Mouse (Mus musculus): ENCODE results near the gene Cpz. TPM values are rescaled to one million over a fixed set of nuclear protein-coding genes. Genes with fewer than 3 reads are reported as not detected.

The Cpz gene
- polyA plus RNA-seq, 1 experiment = not detected

GRCm38 (mm10) chr5:35536271-35536670 lies 10.8 kb upstream of the Cpz start:
- peaks cover 10% of the 10 kb centered on the region for H3K9me3 ChIP-seq
- H3K27me3 ChIP-seq (replicated peaks) = peaks cover 52% of the 10 kb centered on the region
- H3K4me3 ChIP-seq (replicated peaks) = no peak overlapping the region
- no peaks in the 10 kb centered on the region for H3K36me3 ChIP-seq (replicated peaks; ENCODE audit: low read length)
- no peaks in the 10 kb centered on the region for H3K4me1 ChIP-seq
- TF ChIP-seq GATA1 (IDR thresholded peaks at IDR 0.05; ENCODE audit: borderline replicate concordance, low read length) (no peak), FLI1 (IDR thresholded peaks at IDR 0.05; ENCODE audit: low read length) (no peak)

GRCm38 (mm10) chr5:35531586-35531985 lies 6.1 kb upstream of the Cpz start:
- Histone ChIP-seq H3K4me1 (peaks cover 4% of the 10 kb centered on the region; the same call in 1 of the 2 replicates), H3K36me3 (replicated peaks; ENCODE audit: low read length) (no peaks in the 10 kb centered on the region), H3K27me3 (replicated peaks) (peaks cover 65% of the 10 kb centered on the region), H3K9me3 (peaks cover 10% of the 10 kb centered on the region), H3K4me3 (replicated peaks) (no peak overlapping the region)
- TF ChIP-seq GATA1 (IDR thresholded peaks at IDR 0.05; ENCODE audit: borderline replicate concordance, low read length) (no peak), FLI1 (IDR thresholded peaks at IDR 0.05; ENCODE audit: low read length) (no peak)

- TF ChIP-seq FLI1 (IDR thresholded peaks at IDR 0.05; ENCODE audit: low read length) = no peak
- no peak for TF ChIP-seq GATA1 (IDR thresholded peaks at IDR 0.05; ENCODE audit: borderline replicate concordance, low read length)
- Histone ChIP-seq H3K36me3 (replicated peaks; ENCODE audit: low read length) (no peaks in the 10 kb centered on the region), H3K4me1 (peaks cover 7% of the 10 kb centered on the region), H3K27me3 (replicated peaks) (peaks cover 67% of the 10 kb centered on the region), H3K4me3 (replicated peaks) (no peak overlapping the region), H3K9me3 (no peaks in the 10 kb centered on the region)
Observed at GRCm38 (mm10) chr5:35530442-35530841, 4.9 kb upstream of the Cpz start.

GRCm38 (mm10) chr5:35524381-35524780 lies 1.1 kb downstream of the Cpz start:
- H3K9me3 ChIP-seq = no peaks in the 10 kb centered on the region
- H3K27me3 ChIP-seq (replicated peaks) = peaks cover 83% of the 10 kb centered on the region
- peaks cover 6% of the 10 kb centered on the region for H3K4me1 ChIP-seq
- no peak overlapping the region for H3K4me3 ChIP-seq (replicated peaks)
- H3K36me3 ChIP-seq (replicated peaks; ENCODE audit: low read length) = no peaks in the 10 kb centered on the region
- TF ChIP-seq FLI1 (IDR thresholded peaks at IDR 0.05; ENCODE audit: low read length) = no peak

GRCm38 (mm10) chr5:35523735-35524134 lies 1.8 kb downstream of the Cpz start:
- no peak overlapping the region for H3K4me3 ChIP-seq (replicated peaks)
- peaks cover 83% of the 10 kb centered on the region for H3K27me3 ChIP-seq (replicated peaks)
- no peak for TF ChIP-seq GATA1 (IDR thresholded peaks at IDR 0.05; ENCODE audit: borderline replicate concordance, low read length)
- H3K36me3 ChIP-seq (replicated peaks; ENCODE audit: low read length) = no peaks in the 10 kb centered on the region
- H3K9me3 ChIP-seq = no peaks in the 10 kb centered on the region
- H3K4me1 ChIP-seq = peaks cover 6% of the 10 kb centered on the region

- H3K9me3 ChIP-seq = no peaks in the 10 kb centered on the region
- no peak for TF ChIP-seq FLI1 (IDR thresholded peaks at IDR 0.05; ENCODE audit: low read length)
- TF ChIP-seq GATA1 (IDR thresholded peaks at IDR 0.05; ENCODE audit: borderline replicate concordance, low read length) = no peak
- H3K36me3 ChIP-seq (replicated peaks; ENCODE audit: low read length) = no peaks in the 10 kb centered on the region
- H3K27me3 ChIP-seq (replicated peaks) = peaks cover 82% of the 10 kb centered on the region
- no peaks in the 10 kb centered on the region for H3K4me1 ChIP-seq
- no peak overlapping the region for H3K4me3 ChIP-seq (replicated peaks)
Observed at GRCm38 (mm10) chr5:35516781-35517180, 8.7 kb downstream of the Cpz start.

GRCm38 (mm10) chr5:35510589-35510988 lies 14.9 kb downstream of the Cpz start:
- H3K4me3 ChIP-seq (replicated peaks) = no peak overlapping the region
- peaks cover 78% of the 10 kb centered on the region for H3K27me3 ChIP-seq (replicated peaks)
- TF ChIP-seq GATA1 (IDR thresholded peaks at IDR 0.05; ENCODE audit: borderline replicate concordance, low read length) = no peak
- no peak for TF ChIP-seq FLI1 (IDR thresholded peaks at IDR 0.05; ENCODE audit: low read length)
- H3K4me1 ChIP-seq = peaks cover 12% of the 10 kb centered on the region
- no peaks in the 10 kb centered on the region for H3K9me3 ChIP-seq
- no peaks in the 10 kb centered on the region for H3K36me3 ChIP-seq (replicated peaks; ENCODE audit: low read length)

- Histone ChIP-seq H3K9me3 (no peaks in the 10 kb centered on the region), H3K36me3 (replicated peaks; ENCODE audit: low read length) (no peaks in the 10 kb centered on the region), H3K4me1 (peaks cover 3% of the 10 kb centered on the region; the same call in 1 of the 2 replicates), H3K4me3 (replicated peaks) (no peak overlapping the region), H3K27me3 (replicated peaks) (peaks cover 84% of the 10 kb centered on the region)
- TF ChIP-seq FLI1 (IDR thresholded peaks at IDR 0.05; ENCODE audit: low read length) (no peak), GATA1 (IDR thresholded peaks at IDR 0.05; ENCODE audit: borderline replicate concordance, low read length) (no peak)
Observed at GRCm38 (mm10) chr5:35505016-35505415, 20.5 kb downstream of the Cpz start.

- Histone ChIP-seq H3K9me3 (no peaks in the 10 kb centered on the region), H3K4me3 (replicated peaks) (no peak overlapping the region), H3K4me1 (no peaks in the 10 kb centered on the region), H3K36me3 (replicated peaks; ENCODE audit: low read length) (no peaks in the 10 kb centered on the region), H3K27me3 (replicated peaks) (peaks cover 71% of the 10 kb centered on the region)
- no peak for TF ChIP-seq GATA1 (IDR thresholded peaks at IDR 0.05; ENCODE audit: borderline replicate concordance, low read length)
- TF ChIP-seq FLI1 (IDR thresholded peaks at IDR 0.05; ENCODE audit: low read length) = no peak
Observed at GRCm38 (mm10) chr5:35497344-35497743, 28.2 kb downstream of the Cpz start.

GRCm38 (mm10) chr5:35495989-35496388 lies 29.5 kb downstream of the Cpz start:
- Histone ChIP-seq H3K27me3 (replicated peaks) (peaks cover 65% of the 10 kb centered on the region), H3K36me3 (replicated peaks; ENCODE audit: low read length) (no peaks in the 10 kb centered on the region), H3K4me3 (replicated peaks) (no peak overlapping the region), H3K4me1 (no peaks in the 10 kb centered on the region), H3K9me3 (no peaks in the 10 kb centered on the region)
- TF ChIP-seq GATA1 (IDR thresholded peaks at IDR 0.05; ENCODE audit: borderline replicate concordance, low read length) = no peak
- no peak for TF ChIP-seq FLI1 (IDR thresholded peaks at IDR 0.05; ENCODE audit: low read length)

- Histone ChIP-seq H3K4me1 (no peaks in the 10 kb centered on the region), H3K36me3 (replicated peaks; ENCODE audit: low read length) (no peaks in the 10 kb centered on the region), H3K27me3 (replicated peaks) (peaks cover 64% of the 10 kb centered on the region), H3K9me3 (no peaks in the 10 kb centered on the region), H3K4me3 (replicated peaks) (no peak overlapping the region)
- TF ChIP-seq GATA1 (IDR thresholded peaks at IDR 0.05; ENCODE audit: borderline replicate concordance, low read length) (no peak), FLI1 (IDR thresholded peaks at IDR 0.05; ENCODE audit: low read length) (no peak)
Observed at GRCm38 (mm10) chr5:35494773-35495390, 30.6 kb downstream of the Cpz start.
